Mouse (Mus musculus) heart, postnatal 0 days (tissue): ENCODE measurements around the gene Gm17334. TPM values are rescaled to one million over a fixed set of nuclear protein-coding genes. Genes with fewer than 3 reads are reported as not detected.

Experiments
- ATAC-seq: fragments of 200-750 bp; cut with Nextera tagmentation; 2 replicates; pipeline ENCODE4 v1.8.0; 2017; ENCODE audit warnings: low read depth, moderate number of reproducible peaks, moderate library complexity; ENCODE audit not compliant: insufficient read depth
- DNase-seq: peaks from one replicate; pipeline ENCODE4 v3.0.0-alpha.2; 2016; ENCODE audit warnings: low spot score
- H3K27ac ChIP-seq: fragments of 300-500 bp; sonication (generic); 2 replicates; pipeline ENCODE4 v1.5.1; 2014; ENCODE audit warnings: low read depth, mild to moderate bottlenecking
- H3K27me3 ChIP-seq: fragments of 300-500 bp; sonication (generic); 2 replicates; pipeline ENCODE4 v1.6.1; 2014; ENCODE audit warnings: low read length, mixed read lengths; ENCODE audit not compliant: control insufficient read depth, insufficient read depth
- H3K36me3 ChIP-seq: fragments of 300-500 bp; sonication (generic); replicated peaks from 2 replicates; pipeline ENCODE4 v1.6.1; 2014; ENCODE audit warnings: low read length, mixed read lengths; ENCODE audit not compliant: control insufficient read depth, insufficient read depth
- H3K4me1 ChIP-seq: fragments of 300-500 bp; sonication (generic); 2 replicates; pipeline ENCODE4 v1.6.1; 2014; ENCODE audit warnings: antibody characterized with exemption; ENCODE audit not compliant: control insufficient read depth, insufficient read depth
- H3K4me2 ChIP-seq: fragments of 300-500 bp; sonication (generic); 2 replicates; pipeline ENCODE4 v1.6.1; 2014; ENCODE audit warnings: low read depth, mild to moderate bottlenecking, low read length, moderate library complexity
- H3K4me3 ChIP-seq: fragments of 300-500 bp; sonication (generic); 2 replicates; pipeline ENCODE4 v1.5.1; 2014; ENCODE audit warnings: low read depth, low read length
- H3K9ac ChIP-seq: fragments of 300-500 bp; sonication (generic); replicated peaks from 2 replicates; pipeline ENCODE4 v1.6.1; 2014; ENCODE audit warnings: low read depth, low read length, mixed read lengths
- H3K9me3 ChIP-seq: fragments of 300-500 bp; sonication (generic); replicated peaks from 2 replicates; pipeline ENCODE4 v1.6.1; 2016; ENCODE audit warnings: low read length; ENCODE audit not compliant: control insufficient read depth
- CTCF ChIP-seq: IDR thresholded peaks from 2 replicates; pipeline ENCODE4 v1.5.1; 2016; ENCODE audit warnings: antibody characterized with exemption, control low read depth, low read depth
- EP300 ChIP-seq: IDR thresholded peaks from 2 replicates; pipeline ENCODE4 v1.6.1; 2016; ENCODE audit warnings: antibody characterized with exemption, low read depth
- WGBS: fragments of 180-500 bp; shearing (Covaris S2); extraction: QIAGEN DNeasy Blood & Tissue Kit; methylation state at CpG from one replicate; pipeline ENCODE4 v1.1.7; 2014; 5-methylcytosine and 5-hydroxymethylcytosine counted together
- polyA plus RNA-seq: library from polyadenylated mRNA; unstranded; fragments of >200 nt; fragmentation: Nextera tagmentation; extraction: Ambion mirVana; gene quantifications from 2 replicates; pipeline ENCODE4 v1.2.1, GENCODE M21; 2015
- total RNA-seq: library from RNA; depleted of rRNA; stranded (reverse); fragments of >200 nt; gene quantifications from 2 replicates; pipeline ENCODE4 v1.2.3, GENCODE M21; 2014; ENCODE audit warnings: low replicate concordance

The Gm17334 gene
- total and polyA plus RNA-seq, 2 experiments from 2014 or later, result not detected

DNA sequence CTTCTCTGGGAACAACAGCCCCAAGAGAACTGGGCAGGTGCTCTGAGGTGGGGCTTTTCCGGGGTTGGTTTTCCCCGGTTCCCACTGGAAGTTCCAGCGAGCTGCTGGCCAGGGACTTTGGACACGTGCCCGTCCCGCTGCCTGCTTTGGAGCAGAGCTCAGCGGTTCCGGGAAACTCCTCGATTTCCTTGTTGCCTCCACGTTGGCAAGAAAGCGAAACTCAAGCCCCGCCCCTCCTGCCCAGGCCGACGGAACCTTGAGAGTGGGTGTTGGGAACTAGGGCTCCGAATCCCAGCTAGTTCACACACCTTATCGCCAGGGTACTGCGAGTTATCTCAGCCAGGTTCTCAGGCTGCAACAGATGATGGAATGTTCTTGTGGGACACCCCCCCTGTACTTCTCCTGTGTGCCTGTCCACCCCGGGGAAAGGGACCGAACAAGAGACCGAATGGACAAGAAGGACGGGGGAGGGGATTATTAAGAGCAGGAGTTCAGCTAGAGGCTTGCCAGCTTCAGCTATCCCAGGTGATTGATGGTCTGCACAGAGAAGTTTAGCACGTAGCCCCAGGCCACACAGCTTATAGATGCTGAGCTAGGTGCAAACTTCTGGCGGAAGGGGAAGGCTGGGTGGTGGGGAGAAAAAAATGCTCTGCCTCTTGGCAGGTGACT lies 10.0 kb downstream of the Gm17334 start:
- ATAC-seq (peak; percentile 7), DNase-seq (peak; percentile 69)
- Histone ChIP-seq H3K4me1 (peaks cover 47% of the 10 kb centered on the region), H3K4me3 (peak overlapping the region; percentile 41), H3K27me3 (no peaks in the 10 kb centered on the region), H3K36me3 (no peaks in the 10 kb centered on the region), H3K9me3 (no peaks in the 10 kb centered on the region), H3K9ac (peak overlapping the region; percentile 40), H3K27ac (peak overlapping the region; percentile 97), H3K4me2 (peak overlapping the region; percentile 70)
- 2% methylated on average over 23 of the region's 23 CpGs for WGBS
- TF ChIP-seq CTCF, result no peak
- TF ChIP-seq EP300, result no peak; the same call in 1 of the 2 replicates

GRCm38 (mm10) chr11:53762426-53762825 lies 10.6 kb downstream of the Gm17334 start:
- H3K4me2 ChIP-seq, result peak overlapping the region; percentile 70
- H3K27ac ChIP-seq, result peak overlapping the region; percentile 97
- no peaks in the 10 kb centered on the region for H3K9me3 ChIP-seq
- TF ChIP-seq EP300 (no peak), CTCF (no peak)
- H3K27me3 ChIP-seq, result no peaks in the 10 kb centered on the region
- ATAC-seq, result no peak
- 37% methylated on average over 2 of the region's 2 CpGs for WGBS
- H3K4me3 ChIP-seq, result peak overlapping the region; percentile 41
- DNase-seq, result no peak
- H3K4me1 ChIP-seq, result peaks cover 47% of the 10 kb centered on the region
- no peaks in the 10 kb centered on the region for H3K36me3 ChIP-seq
- H3K9ac ChIP-seq, result peak overlapping the region; percentile 40; the same call in 1 of the 2 replicates

DNA sequence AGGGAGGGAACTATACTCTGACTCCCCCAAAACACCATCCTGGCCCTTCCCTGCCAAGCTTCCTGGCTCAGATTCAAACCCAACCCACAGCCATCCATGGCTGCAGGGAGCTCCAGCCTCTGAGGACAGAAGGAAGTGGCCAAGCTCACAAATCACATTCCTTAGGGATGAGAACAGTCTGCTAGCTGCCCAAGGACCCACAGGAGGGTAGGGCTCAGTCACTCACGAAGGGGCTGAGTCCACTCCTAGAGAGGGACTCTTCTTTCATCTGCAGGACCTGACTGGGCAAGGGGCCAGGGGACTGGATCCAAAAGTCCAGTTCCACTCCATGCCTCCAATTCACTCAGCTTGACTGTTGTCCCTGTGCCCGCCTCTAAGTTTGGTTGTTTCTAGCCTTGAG lies 11.2 kb downstream of the Gm17334 start:
- WGBS, result 11% methylated on average over 2 of the region's 2 CpGs
- ATAC-seq (peak; percentile 24; the same call in 1 of the 2 replicates), DNase-seq (peak; percentile 76)
- Histone ChIP-seq H3K36me3 (no peaks in the 10 kb centered on the region), H3K9me3 (no peaks in the 10 kb centered on the region), H3K27me3 (no peaks in the 10 kb centered on the region), H3K27ac (peak overlapping the region; percentile 97), H3K9ac (no peak overlapping the region), H3K4me1 (peaks cover 47% of the 10 kb centered on the region), H3K4me3 (no peak overlapping the region), H3K4me2 (no peak overlapping the region)
- TF ChIP-seq EP300, result no peak; the same call in 1 of the 2 replicates
- no peak for TF ChIP-seq CTCF

DNA sequence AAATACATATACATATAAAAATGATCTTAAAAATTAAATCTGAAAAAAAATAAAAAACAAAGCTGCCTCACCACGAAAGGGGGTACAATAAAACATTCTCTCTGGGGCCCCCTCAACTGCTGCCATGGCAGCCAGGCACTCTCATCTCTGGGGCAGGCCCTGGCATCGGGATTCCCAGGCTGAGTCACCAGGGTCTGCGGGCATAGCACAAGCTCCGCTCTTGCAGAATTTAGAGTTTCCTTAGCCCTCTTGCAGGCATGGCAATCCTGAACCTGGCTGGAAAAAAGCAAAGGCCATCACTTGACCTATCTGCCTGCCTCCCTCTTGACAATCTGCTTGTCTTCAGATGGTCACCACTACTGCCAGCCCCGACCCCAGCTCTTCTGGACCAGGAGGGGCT lies 11.7 kb downstream of the Gm17334 start:
- ATAC-seq (no peak), DNase-seq (no peak)
- Histone ChIP-seq H3K9ac (no peak overlapping the region), H3K4me2 (no peak overlapping the region), H3K9me3 (no peaks in the 10 kb centered on the region), H3K4me1 (peaks cover 47% of the 10 kb centered on the region), H3K27me3 (no peaks in the 10 kb centered on the region), H3K4me3 (no peak overlapping the region), H3K36me3 (no peaks in the 10 kb centered on the region), H3K27ac (peak overlapping the region; percentile 97)
- TF ChIP-seq EP300, result no peak
- TF ChIP-seq CTCF, result no peak
- WGBS, result 64% methylated on average over 5 of the region's 5 CpGs

GRCm38 (mm10) chr11:53759545-53760406 lies 13.2 kb downstream of the Gm17334 start:
- no peak overlapping the region for H3K4me3 ChIP-seq
- 30% methylated on average over 22 of the region's 22 CpGs for WGBS
- no peak for TF ChIP-seq EP300
- no peak for TF ChIP-seq CTCF

More at GRCm38 (mm10) chr11:53759545-53760406, 13.2 kb downstream of the Gm17334 start:
- Histone ChIP-seq H3K27me3 (no peaks in the 10 kb centered on the region), H3K36me3 (no peaks in the 10 kb centered on the region), H3K4me1 (peaks cover 46% of the 10 kb centered on the region), H3K4me2 (peak overlapping the region; percentile 9; the same call in 1 of the 2 replicates), H3K9me3 (no peaks in the 10 kb centered on the region), H3K27ac (peak overlapping the region; percentile 54), H3K9ac (0 out of 2 replicates have a peak overlapping the region, but pooled peaks have one; percentile 4)
- DNase-seq (peak; percentile 57), ATAC-seq (no peak)
